Mouse (Mus musculus) forebrain, embryonic 16.5 days (tissue): ENCODE measurements at regions not wholly inside any gene's neighbourhood (a gene's known extent, or its start where the extent isn't known, plus 50 kb on each side); places are given as distances from the start of the nearest gene placed in this dataset.

Experiments used
- ATAC-seq: fragments of 200-750 bp; cut with Nextera tagmentation; 2 replicates; pipeline ENCODE4 v1.8.0; 2017; ENCODE audit warnings: mild to moderate bottlenecking, moderate library complexity
- H3K27ac ChIP-seq: fragments of 300-500 bp; sonication (generic); 2 replicates; pipeline ENCODE4 v1.5.1; 2014; ENCODE audit warnings: low read length, control low read depth
- H3K27me3 ChIP-seq: fragments of 300-500 bp; sonication (generic); replicated peaks from 2 replicates; pipeline ENCODE4 v1.6.1; 2014; ENCODE audit warnings: low read length; ENCODE audit not compliant: control insufficient read depth, insufficient read depth
- H3K36me3 ChIP-seq: fragments of 300-500 bp; sonication (generic); 2 replicates; pipeline ENCODE4 v1.6.1; 2014; ENCODE audit not compliant: control insufficient read depth, insufficient read depth
- H3K4me1 ChIP-seq: fragments of 300-500 bp; sonication (generic); replicated peaks from 2 replicates; pipeline ENCODE4 v1.6.1; 2014; ENCODE audit warnings: low read length; ENCODE audit not compliant: control insufficient read depth, insufficient read depth
- H3K4me2 ChIP-seq: fragments of 300-500 bp; sonication (generic); 2 replicates; pipeline ENCODE4 v1.6.1; 2014; ENCODE audit warnings: mild to moderate bottlenecking, low read length, control low read depth
- H3K4me3 ChIP-seq: fragments of 300-500 bp; sonication (generic); replicated peaks from 2 replicates; pipeline ENCODE4 v1.5.1; 2014; ENCODE audit warnings: mild to moderate bottlenecking, low read length, control low read depth
- H3K9ac ChIP-seq: fragments of 300-500 bp; sonication (generic); replicated peaks from 2 replicates; pipeline ENCODE4 v1.6.1; 2014; ENCODE audit warnings: low read depth, low read length, control low read depth
- H3K9me3 ChIP-seq: fragments of 300-500 bp; sonication (generic); 2 replicates; pipeline ENCODE4 v1.6.1; 2016; ENCODE audit warnings: low read length; ENCODE audit not compliant: control insufficient read depth
- WGBS: fragments of 180-500 bp; shearing (Covaris S2); extraction: QIAGEN DNeasy Blood & Tissue Kit; methylation state at CpG from one replicate; pipeline ENCODE4 v1.1.7; 2014; 5-methylcytosine and 5-hydroxymethylcytosine counted together

GRCm38 (mm10) chr14:97074808-97075207, 555.9 kb upstream of the Klhl1 start:
- no peak overlapping the region for H3K4me2 ChIP-seq
- H3K27me3 ChIP-seq, result no peaks in the 10 kb centered on the region
- H3K27ac ChIP-seq, result no peak overlapping the region
- ATAC-seq, result no peak
- H3K9ac ChIP-seq, result no peak overlapping the region
- H3K9me3 ChIP-seq, result no peaks in the 10 kb centered on the region
- no peaks in the 10 kb centered on the region for H3K4me1 ChIP-seq
- no peak overlapping the region for H3K4me3 ChIP-seq
- H3K36me3 ChIP-seq, result no peaks in the 10 kb centered on the region
- WGBS, result 81% methylated on average over 3 of the region's 3 CpGs

GRCm38 (mm10) chr14:97068770-97069169, 549.9 kb upstream of the Klhl1 start:
- H3K9me3 ChIP-seq, result no peaks in the 10 kb centered on the region
- ATAC-seq, result peak; percentile 64
- H3K4me2 ChIP-seq, result no peak overlapping the region
- H3K27ac ChIP-seq, result 0 out of 2 replicates have a peak overlapping the region, but pooled peaks have one; percentile 27
- no peak overlapping the region for H3K9ac ChIP-seq
- no peaks in the 10 kb centered on the region for H3K27me3 ChIP-seq
- no peak overlapping the region for H3K4me3 ChIP-seq
- H3K4me1 ChIP-seq, result peaks cover 4% of the 10 kb centered on the region; the same call in 1 of the 2 replicates
- WGBS, result 15% methylated on average over 3 of the region's 3 CpGs
- H3K36me3 ChIP-seq, result no peaks in the 10 kb centered on the region

- Histone ChIP-seq H3K9me3 (no peaks in the 10 kb centered on the region), H3K4me2 (no peak overlapping the region), H3K4me3 (no peak overlapping the region), H3K27ac (no peak overlapping the region), H3K27me3 (no peaks in the 10 kb centered on the region), H3K9ac (no peak overlapping the region), H3K4me1 (peaks cover 4% of the 10 kb centered on the region; the same call in 1 of the 2 replicates), H3K36me3 (no peaks in the 10 kb centered on the region)
- WGBS, result 32% methylated on average over 5 of the region's 5 CpGs
- peak; percentile 65 for ATAC-seq
These were observed 549.4 kb upstream of the Klhl1 start for GRCm38 (mm10) chr14:97068313-97068712.

GRCm38 (mm10) chr14:97045321-97045720, 526.4 kb upstream of the Klhl1 start:
- no peaks in the 10 kb centered on the region for H3K36me3 ChIP-seq
- H3K27me3 ChIP-seq, result no peaks in the 10 kb centered on the region
- H3K4me3 ChIP-seq, result no peak overlapping the region
- no peak for ATAC-seq
- H3K4me1 ChIP-seq, result no peaks in the 10 kb centered on the region
- no peak overlapping the region for H3K27ac ChIP-seq
- H3K4me2 ChIP-seq, result no peak overlapping the region
- H3K9me3 ChIP-seq, result no peaks in the 10 kb centered on the region
- no peak overlapping the region for H3K9ac ChIP-seq

- WGBS, result 87% methylated on average over 3 of the region's 3 CpGs
These were observed 520.9 kb upstream of the Klhl1 start for GRCm38 (mm10) chr14:97039850-97040249.

GRCm38 (mm10) chr14:97028528-97028927, 509.6 kb upstream of the Klhl1 start:
- no peaks in the 10 kb centered on the region for H3K27me3 ChIP-seq
- 83% methylated on average over 4 of the region's 4 CpGs for WGBS

More at GRCm38 (mm10) chr14:97039850-97040249, 520.9 kb upstream of the Klhl1 start:
- no peak for ATAC-seq
- no peaks in the 10 kb centered on the region for H3K4me1 ChIP-seq
- H3K27ac ChIP-seq, result no peak overlapping the region
- no peak overlapping the region for H3K9ac ChIP-seq
- no peak overlapping the region for H3K4me3 ChIP-seq
- no peaks in the 10 kb centered on the region for H3K9me3 ChIP-seq
- no peak overlapping the region for H3K4me2 ChIP-seq
- no peaks in the 10 kb centered on the region for H3K27me3 ChIP-seq
- no peaks in the 10 kb centered on the region for H3K36me3 ChIP-seq

GRCm38 (mm10) chr14:97006294-97006693, 487.4 kb upstream of the Klhl1 start:
- H3K4me1 ChIP-seq, result no peaks in the 10 kb centered on the region
- ATAC-seq, result no peak
- no peak overlapping the region for H3K9ac ChIP-seq
- H3K27ac ChIP-seq, result no peak overlapping the region
- 95% methylated on average over 3 of the region's 3 CpGs for WGBS
- H3K36me3 ChIP-seq, result no peaks in the 10 kb centered on the region
- no peak overlapping the region for H3K4me2 ChIP-seq
- no peak overlapping the region for H3K4me3 ChIP-seq
- no peaks in the 10 kb centered on the region for H3K9me3 ChIP-seq
- H3K27me3 ChIP-seq, result no peaks in the 10 kb centered on the region

More at GRCm38 (mm10) chr14:97028528-97028927, 509.6 kb upstream of the Klhl1 start:
- Histone ChIP-seq H3K4me1 (no peaks in the 10 kb centered on the region), H3K4me2 (no peak overlapping the region), H3K9ac (no peak overlapping the region), H3K36me3 (no peaks in the 10 kb centered on the region), H3K4me3 (no peak overlapping the region), H3K27ac (no peak overlapping the region), H3K9me3 (no peaks in the 10 kb centered on the region)
- no peak for ATAC-seq

- no peak for ATAC-seq
- Histone ChIP-seq H3K36me3 (no peaks in the 10 kb centered on the region), H3K9ac (no peak overlapping the region), H3K4me2 (no peak overlapping the region), H3K4me3 (no peak overlapping the region), H3K4me1 (no peaks in the 10 kb centered on the region), H3K27ac (no peak overlapping the region), H3K27me3 (no peaks in the 10 kb centered on the region), H3K9me3 (no peaks in the 10 kb centered on the region)
- 16% methylated on average over 3 of the region's 3 CpGs for WGBS
These were observed 476.2 kb upstream of the Klhl1 start for GRCm38 (mm10) chr14:96995081-96995480.

- WGBS, result 85% methylated on average over 8 of the region's 8 CpGs
- no peak for ATAC-seq
These were observed 471.8 kb upstream of the Klhl1 start for GRCm38 (mm10) chr14:96990542-96991162.

GRCm38 (mm10) chr14:96963074-96963447, 444.2 kb upstream of the Klhl1 start:
- Histone ChIP-seq H3K4me3 (no peak overlapping the region), H3K4me2 (no peak overlapping the region), H3K9me3 (no peaks in the 10 kb centered on the region), H3K36me3 (no peaks in the 10 kb centered on the region), H3K27ac (no peak overlapping the region), H3K9ac (no peak overlapping the region), H3K27me3 (no peaks in the 10 kb centered on the region), H3K4me1 (no peaks in the 10 kb centered on the region)
- ATAC-seq, result no peak
- 34% methylated on average over 5 of the region's 5 CpGs for WGBS

More at GRCm38 (mm10) chr14:96990542-96991162, 471.8 kb upstream of the Klhl1 start:
- Histone ChIP-seq H3K9me3 (no peaks in the 10 kb centered on the region), H3K9ac (no peak overlapping the region), H3K27me3 (no peaks in the 10 kb centered on the region), H3K27ac (no peak overlapping the region), H3K4me2 (no peak overlapping the region), H3K4me1 (no peaks in the 10 kb centered on the region), H3K4me3 (no peak overlapping the region), H3K36me3 (no peaks in the 10 kb centered on the region)
